Mouse (Mus musculus): ENCODE data around the gene Lrch3. TPM values are rescaled to one million over a fixed set of nuclear protein-coding genes. Genes with fewer than 3 reads are reported as not detected.

Gene Lrch3
- total RNA-seq, 2 experiments from 2014 or later: 43.1 to 44.1 TPM

GRCm38 (mm10) chr16:32981405-32981804 lies 67.5 kb downstream of the Lrch3 start:
- DNase-seq (ENCODE audit: low spot score in 2 of 2): no peak

DNA sequence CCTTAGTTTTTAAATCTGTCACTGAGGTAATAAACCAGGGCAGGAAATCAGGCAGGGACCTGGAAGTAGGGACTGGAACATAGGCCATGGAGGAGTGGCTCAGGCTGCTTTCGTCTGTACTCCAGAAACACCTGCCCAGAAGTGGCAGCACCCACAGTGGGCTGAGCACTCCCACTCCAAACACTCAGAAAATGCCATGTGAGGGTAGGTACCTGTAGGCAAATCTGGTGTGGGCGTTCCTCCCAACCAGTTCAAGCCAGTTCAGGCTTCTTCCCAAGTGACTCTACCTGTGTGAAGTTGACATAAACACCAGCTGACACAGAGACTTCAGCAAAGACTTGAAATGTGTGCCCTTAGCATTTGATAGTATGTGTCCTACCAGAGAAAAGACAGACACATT lies 70.7 kb downstream of the Lrch3 start:
- DNase-seq (ENCODE audit: low spot score in 2 of 2): no peak

GRCm38 (mm10) chr16:32992158-32992557 lies 78.3 kb downstream of the Lrch3 start:
- DNase-seq (ENCODE audit: low spot score in 2 of 2): no peak

- DNase-seq (ENCODE audit: low spot score in 2 of 2): no peak
Measured at GRCm38 (mm10) chr16:33005216-33005615, 91.3 kb downstream of the Lrch3 start.

GRCm38 (mm10) chr16:33006888-33007287 lies 93.0 kb downstream of the Lrch3 start:
- no peak for DNase-seq (ENCODE audit: low spot score in 2 of 2)

- DNase-seq (ENCODE audit: low spot score in 2 of 2): no peak
Measured at GRCm38 (mm10) chr16:33007436-33007835, 93.5 kb downstream of the Lrch3 start.

GRCm38 (mm10) chr16:33010166-33010565 lies 96.3 kb downstream of the Lrch3 start:
- DNase-seq (ENCODE audit: low spot score in 2 of 2): no peak

GRCm38 (mm10) chr16:33013801-33014200 lies 99.9 kb downstream of the Lrch3 start:
- no peak for DNase-seq (ENCODE audit: low spot score in 2 of 2)

DNA sequence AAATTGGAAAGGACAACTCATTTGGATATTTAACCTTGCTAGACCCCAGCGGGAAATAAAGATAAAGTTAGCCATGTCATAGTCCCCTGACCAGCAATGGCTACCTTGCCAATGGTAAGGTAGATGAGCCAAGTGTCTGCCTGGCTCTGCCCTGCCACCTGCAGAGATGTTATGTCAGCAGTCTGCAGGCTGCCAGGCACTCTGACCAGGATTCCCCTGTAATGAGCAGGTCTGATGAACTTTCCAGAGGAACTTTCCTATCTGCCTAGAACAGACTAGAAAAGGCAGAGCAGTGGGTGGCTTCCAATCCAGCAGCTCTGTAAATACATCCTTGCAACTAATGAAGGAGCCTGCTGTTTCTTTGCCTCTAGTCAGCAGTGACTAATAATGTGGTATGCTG lies 101.0 kb downstream of the Lrch3 start:
- no peak for DNase-seq (ENCODE audit: low spot score in 2 of 2)

- DNase-seq (ENCODE audit: low spot score in 2 of 2): no peak
Measured at GRCm38 (mm10) chr16:33015396-33015907, 101.6 kb downstream of the Lrch3 start.

- DNase-seq (ENCODE audit: low spot score in 2 of 2): no peak
Measured at GRCm38 (mm10) chr16:33015986-33016385, 102.1 kb downstream of the Lrch3 start.

- no peak for DNase-seq (ENCODE audit: low spot score in 2 of 2)
Measured at GRCm38 (mm10) chr16:33017677-33018349, 103.9 kb downstream of the Lrch3 start.

DNA sequence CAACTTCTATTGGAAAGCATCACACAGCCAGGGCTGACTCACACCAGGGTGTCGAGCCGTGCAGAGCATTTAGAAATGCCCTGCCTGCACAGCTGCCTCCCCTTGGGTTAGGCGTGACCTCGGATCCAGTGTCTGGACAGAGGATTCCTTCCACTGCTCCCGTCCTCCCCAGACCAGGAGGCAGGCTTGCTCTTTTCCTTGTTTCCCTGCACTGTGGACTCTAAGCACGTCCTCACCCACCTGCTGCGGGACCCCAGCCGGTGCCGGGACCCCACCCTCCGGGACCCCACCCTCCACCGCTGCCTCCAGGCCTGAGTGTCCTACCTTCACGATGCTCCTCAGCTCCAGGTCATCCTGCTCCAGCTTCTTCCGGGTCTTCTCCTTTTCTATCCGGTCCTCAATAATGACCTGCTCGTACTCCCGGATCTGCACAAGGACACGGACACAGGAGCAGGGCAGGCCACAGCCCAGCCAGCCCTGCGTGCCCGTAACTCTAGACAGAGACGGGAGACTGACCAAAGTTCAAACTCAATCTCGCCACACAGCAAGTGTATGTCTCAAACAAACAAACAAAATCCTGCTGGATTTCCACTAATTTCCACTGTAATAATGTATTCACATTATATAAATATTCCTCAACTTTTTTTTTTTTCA lies 105.3 kb downstream of the Lrch3 start:
- DNase-seq (ENCODE audit: low spot score in 2 of 2): no peak

GRCm38 (mm10) chr16:33021381-33021780 lies 107.5 kb downstream of the Lrch3 start:
- no peak for DNase-seq (ENCODE audit: low spot score in 2 of 2)

DNA sequence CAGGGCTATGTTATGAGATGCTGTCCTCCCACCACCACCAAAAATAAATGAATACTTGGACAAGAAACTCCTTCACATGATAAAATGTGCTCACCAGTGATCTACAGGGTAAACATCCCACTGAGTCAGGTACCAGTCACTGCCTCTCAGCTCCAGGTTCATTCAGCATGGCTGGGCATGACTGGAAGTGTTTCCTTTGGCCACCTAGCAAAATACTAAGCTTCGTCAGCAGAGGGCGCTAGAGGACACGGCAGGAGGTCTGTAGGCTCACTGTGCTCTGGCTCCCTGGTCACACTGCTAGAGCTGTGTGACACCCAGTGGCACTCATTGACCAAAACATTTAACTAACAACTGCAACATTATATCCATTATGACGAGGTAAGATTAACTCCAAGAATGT lies 109.8 kb downstream of the Lrch3 start:
- peak; percentile 67 to 76 for DNase-seq (ENCODE audit: low spot score in 2 of 2)

- DNase-seq (ENCODE audit: low spot score in 2 of 2): no peak
Measured at GRCm38 (mm10) chr16:33024456-33025104, 110.7 kb downstream of the Lrch3 start.

- DNase-seq (ENCODE audit: low spot score in 2 of 2): no peak
Measured at GRCm38 (mm10) chr16:33026357-33026756, 112.5 kb downstream of the Lrch3 start.

DNA sequence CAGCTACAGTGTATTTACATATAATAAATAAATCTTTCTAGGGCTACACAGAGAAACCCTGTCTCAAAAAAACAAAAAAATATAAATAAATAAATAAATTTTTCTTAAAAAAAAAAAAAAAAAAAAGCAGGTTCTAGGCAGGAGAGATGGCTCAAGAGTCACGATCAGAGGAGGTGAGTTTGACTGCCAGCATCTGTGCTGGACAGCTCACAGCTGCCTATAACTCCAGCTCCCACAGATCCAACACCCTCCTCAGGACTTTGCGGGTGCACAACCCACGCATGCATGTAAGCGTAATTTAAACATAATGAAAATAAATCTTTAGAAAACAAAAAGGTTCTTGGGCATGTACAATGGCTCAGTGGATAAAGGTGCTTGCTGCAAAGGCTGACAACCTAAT lies 122.1 kb downstream of the Lrch3 start:
- no peak for DNase-seq (ENCODE audit: low spot score in 2 of 2)

GRCm38 (mm10) chr16:33042682-33043081 lies 128.8 kb downstream of the Lrch3 start:
- no peak for DNase-seq (ENCODE audit: low spot score in 2 of 2)

DNA sequence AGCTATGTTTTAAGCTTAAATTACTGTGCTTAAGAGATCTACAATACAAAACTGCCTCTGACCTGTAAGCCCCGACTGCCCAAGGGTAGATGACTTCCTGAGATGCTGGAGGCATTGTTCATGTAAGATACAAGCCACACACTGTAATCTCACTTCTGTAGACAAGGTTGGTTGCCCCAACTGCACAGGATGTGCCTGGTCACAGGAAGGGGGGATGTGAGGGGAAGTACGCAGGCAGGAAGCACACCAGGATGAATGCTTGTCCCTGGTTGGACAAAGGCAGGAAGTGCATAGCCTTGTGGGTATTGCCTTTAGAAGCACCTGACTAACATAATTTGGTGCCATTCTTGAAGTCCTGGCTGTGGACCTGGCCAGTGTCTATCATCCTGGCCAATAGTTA lies 129.4 kb downstream of the Lrch3 start:
- DNase-seq (ENCODE audit: low spot score in 2 of 2): no peak

DNA sequence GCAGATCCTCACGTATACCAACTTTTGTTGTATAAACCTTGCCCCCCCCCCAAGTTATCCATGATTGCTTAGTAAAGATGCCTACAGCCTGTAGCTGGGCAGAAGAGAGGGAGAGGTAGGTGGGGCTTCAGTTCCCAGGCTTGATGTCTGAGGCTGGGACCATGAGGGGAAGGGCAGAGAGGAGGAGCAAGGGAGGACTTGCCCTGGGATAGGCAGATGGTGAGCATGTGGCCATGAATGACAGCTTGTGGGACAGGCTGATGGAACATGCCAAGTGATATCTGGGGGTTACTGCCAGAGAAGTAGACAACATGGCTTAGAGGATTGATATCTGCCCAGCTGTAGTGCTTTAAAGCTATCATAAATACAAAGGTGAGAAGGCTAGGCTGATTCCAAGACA lies 134.1 kb downstream of the Lrch3 start:
- no peak for DNase-seq (ENCODE audit: low spot score in 2 of 2)

DNA sequence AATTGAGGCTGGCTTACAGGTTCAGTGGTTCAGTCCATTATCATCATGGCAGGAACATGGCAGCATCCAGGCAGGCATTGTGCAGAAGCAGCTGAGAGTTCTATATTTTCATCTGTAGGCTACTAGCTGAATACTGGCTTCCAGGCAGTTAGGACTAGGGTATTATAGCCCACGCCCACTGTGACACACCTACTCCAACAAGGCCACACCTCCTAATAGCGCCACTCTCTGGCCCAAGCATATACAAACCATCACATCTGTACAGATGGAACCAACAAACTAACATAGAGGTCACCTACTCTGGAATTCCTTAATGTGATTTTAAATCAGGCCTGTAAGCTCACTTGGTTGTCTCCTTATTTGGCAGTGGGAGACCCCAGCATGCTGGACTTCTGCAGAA lies 134.8 kb downstream of the Lrch3 start:
- DNase-seq (ENCODE audit: low spot score in 2 of 2): no peak

Data from adrenal gland, postnatal 4 days (tissue).